Mouse (Mus musculus): ENCODE measurements around the gene Gm20388.

GRCm38 (mm10) chr8:123812227-123812626 is 3901.6 kb downstream of the Gm20388 start:
- TF ChIP-seq CTCF (IDR thresholded peaks at IDR 0.05; ENCODE audit: borderline replicate concordance, extremely low read depth, insufficient read depth, insufficient read length) (no peak), POLR2A (IDR thresholded peaks at IDR 0.05; ENCODE audit: borderline replicate concordance, extremely low read depth, insufficient read depth, insufficient read length, poor library complexity, severe bottlenecking) (no peak)

Data from brain, embryonic 14.5 days (tissue).